Mouse (Mus musculus): ENCODE data around the gene Accs.

- no peak for TF ChIP-seq CTCF (IDR thresholded peaks at IDR 0.05; ENCODE audit: low read depth, low read length)
- no peak for TF ChIP-seq POLR2A (IDR thresholded peaks at IDR 0.05; ENCODE audit: borderline replicate concordance, low read depth, low read length)
Observed at GRCm38 (mm10) chr2:93858845-93859244, 9.1 kb upstream of the Accs start.

All from bone marrow macrophage, adult 2 months (primary cell).